Mouse (Mus musculus) retina, postnatal 1 day (tissue): ENCODE results near the gene 9230102O04Rik.
A peak's percentile ranks its signal among the peaks of the same experiment; 100 is the strongest.

Experiments used
- DNase-seq: peaks from one replicate; pipeline ENCODE4 v3.0.0-alpha.2; 2012

9230102O04Rik gene

DNA sequence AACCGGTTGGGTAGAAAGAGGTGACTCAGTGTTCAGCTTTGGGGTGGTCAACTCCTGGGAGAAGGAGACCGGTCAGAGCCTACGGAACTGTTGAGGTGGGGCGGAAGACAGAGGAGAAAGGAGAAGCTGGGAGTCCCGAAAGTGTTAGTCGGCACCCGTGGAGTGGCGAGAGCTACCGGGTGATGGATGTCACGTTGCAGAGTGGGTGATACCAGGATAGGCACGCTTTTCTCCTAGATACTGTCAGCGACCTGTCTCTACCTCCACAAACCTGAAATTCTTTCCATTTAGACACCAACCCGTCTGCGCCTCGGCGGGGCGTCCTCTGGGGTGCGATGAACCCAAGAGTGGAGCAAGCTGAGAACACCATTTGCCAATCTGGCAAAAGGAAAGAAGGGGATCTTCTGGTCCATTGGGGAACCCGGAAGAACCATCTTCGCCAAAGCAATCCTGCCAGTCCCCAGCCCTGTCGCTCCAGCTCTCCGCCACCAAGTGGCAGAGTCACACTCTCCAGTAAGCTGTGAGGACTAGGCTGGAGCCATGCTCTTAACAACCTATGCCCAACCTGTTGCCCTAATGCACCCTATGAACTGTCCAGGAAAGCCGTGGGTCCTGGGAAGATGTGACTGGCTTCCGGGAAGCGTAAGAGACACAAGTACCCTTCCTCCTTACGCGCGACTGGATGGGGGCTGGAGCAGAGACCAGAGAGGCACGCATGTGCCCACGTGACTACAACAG, at the start of gene 9230102O04Rik:
TSS of gene 9230102O04Rik (minus strand) at position 628 of the 738 bp plus-strand sequence.
- peak; percentile 61 for DNase-seq

DNA sequence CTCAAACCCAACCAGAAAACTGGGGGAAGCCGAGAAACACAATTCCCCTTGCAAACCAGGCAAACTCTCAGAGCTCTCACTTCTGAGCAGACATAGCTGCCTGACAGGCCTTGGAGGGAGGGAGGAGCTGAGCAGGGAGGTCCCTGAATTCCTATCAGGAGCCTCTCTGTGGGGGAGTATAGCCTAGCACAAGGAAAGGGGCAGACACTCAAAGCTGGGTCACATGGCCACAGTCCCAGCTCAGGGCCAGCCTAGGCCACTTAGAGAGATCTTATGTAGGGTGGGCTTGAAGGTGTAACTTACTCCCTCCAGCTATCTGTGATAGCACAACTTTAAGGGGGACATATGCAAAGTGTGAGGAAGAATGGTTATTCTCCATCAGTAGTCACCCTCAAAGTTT, 46.6 kb upstream of the 9230102O04Rik start:
- no peak for DNase-seq

DNA sequence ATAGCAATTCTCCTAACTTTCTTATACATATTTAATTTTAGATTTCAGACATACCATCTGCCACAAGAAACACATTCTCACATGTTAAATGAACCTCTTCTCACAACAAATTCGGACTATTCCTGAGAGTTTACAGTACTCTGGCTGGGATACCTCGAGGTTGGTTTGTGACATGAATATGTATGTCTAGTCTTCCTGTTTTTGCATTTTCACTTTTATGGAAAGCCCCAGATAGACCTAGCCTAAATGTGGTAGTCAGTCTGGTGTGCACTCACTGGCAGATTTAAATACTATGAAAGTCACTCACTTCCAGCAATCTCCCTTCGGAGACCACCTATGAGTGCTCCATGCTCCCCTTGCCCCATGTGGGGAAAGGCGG, 37.6 kb upstream of the 9230102O04Rik start:
- no peak for DNase-seq

DNA sequence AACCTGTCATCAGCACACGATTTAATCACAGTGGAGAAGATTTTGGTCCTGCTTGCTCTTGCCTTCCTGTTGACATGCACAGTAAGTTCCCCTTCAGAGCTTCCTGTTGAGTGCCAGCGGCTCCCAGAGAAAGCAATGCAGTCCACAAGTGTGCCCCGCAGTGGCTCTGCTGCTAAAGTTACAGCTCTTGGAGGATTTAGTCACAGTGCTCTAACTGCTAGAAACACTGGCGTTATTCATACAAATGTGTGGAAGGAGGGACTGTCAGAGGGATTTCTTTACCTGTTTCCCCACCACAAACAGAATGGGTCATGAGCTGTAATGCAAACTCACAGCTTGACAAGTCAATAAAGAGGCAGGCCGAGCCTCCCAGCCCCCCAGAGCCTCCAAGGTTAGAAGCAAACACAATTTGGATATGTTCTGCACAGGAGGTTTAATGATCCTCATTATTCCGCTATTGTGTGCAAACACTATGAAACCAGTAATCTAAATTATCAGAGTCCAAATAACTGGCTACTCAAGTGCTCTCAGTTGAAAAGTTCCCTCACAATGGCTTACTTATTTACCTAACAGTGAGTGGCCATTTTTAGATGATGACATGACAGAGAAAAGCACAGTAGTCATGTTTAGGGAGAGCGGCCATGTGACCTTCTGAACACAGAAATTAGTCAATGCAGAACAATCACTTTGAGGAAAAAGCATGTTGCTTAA, 37.0 kb upstream of the 9230102O04Rik start:
- peak; percentile 56 for DNase-seq

DNA sequence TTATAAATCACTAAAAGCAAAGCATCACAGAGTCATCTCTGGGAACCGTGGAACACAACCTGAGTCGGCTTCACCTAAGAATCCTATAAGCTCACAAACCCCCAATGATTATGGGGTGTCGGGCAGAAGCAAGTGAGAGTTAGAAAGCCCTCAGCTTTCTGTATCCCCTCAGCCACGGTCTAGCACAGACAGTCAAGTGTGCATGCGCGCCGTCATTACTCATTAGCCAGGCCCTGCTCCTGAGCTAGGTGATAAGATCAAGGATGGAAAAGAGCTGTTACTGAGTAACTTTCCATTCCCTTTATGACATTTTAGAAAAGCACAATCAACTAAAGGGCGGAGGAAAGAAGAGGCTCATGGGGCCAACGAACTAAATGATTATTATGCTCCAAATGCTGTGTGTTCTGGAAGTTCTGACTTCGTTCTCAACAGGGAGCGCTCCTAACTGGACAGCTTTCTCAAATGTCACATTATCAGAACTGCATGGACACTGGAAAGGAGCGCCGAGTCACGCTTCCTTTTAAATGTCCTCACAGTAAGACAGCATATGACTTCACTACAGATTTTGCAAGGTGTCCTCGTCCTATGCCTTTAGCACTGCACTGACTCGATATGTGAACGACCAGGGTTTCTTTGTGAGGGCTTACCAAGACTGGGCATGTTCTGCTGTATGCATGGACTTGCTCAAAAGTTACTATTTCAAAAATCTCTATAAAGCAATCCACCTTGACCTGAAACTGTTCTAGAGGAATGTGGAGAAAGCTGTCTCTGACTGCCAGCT, 29.5 kb upstream of the 9230102O04Rik start:
- no peak for DNase-seq

DNA sequence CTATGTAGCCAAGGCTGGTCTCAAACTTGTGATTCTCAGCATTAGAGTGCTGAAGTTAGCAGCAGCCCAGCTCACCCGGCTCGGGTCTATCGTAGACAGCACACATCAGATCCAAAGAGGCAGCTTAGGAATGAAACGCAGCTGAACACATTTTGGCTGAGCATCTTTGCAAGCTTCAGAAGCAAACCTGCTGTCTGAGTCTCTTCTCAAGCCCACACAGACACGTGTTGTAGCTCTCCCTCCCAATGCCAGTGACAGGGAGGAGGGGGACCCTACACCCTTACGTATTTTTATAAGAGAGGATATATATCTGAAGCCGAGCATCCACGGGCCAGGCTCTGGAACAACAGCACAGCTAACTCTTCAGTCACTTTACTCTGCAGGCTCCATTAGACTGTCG, 28.3 kb upstream of the 9230102O04Rik start:
- no peak for DNase-seq

DNA sequence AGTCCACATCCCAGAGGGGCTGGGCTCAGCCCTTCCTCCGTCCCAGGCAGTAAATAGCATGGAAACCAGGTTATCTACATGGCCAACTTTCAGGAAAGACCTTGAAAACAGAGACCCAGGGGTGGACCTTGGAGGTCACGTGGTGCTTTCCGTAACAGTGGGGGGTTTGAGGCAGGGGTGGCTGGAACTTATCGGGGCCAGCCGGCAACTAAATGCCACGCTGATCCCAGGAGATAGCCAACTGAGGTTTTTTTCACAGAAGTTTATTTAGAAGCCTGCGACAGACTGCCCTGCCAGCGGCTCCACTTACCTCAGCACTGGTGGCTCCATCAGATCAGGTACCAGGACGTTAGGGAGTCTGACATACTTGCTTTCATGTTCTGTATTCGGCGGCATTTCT, 16.7 kb upstream of the 9230102O04Rik start:
- no peak for DNase-seq

DNA sequence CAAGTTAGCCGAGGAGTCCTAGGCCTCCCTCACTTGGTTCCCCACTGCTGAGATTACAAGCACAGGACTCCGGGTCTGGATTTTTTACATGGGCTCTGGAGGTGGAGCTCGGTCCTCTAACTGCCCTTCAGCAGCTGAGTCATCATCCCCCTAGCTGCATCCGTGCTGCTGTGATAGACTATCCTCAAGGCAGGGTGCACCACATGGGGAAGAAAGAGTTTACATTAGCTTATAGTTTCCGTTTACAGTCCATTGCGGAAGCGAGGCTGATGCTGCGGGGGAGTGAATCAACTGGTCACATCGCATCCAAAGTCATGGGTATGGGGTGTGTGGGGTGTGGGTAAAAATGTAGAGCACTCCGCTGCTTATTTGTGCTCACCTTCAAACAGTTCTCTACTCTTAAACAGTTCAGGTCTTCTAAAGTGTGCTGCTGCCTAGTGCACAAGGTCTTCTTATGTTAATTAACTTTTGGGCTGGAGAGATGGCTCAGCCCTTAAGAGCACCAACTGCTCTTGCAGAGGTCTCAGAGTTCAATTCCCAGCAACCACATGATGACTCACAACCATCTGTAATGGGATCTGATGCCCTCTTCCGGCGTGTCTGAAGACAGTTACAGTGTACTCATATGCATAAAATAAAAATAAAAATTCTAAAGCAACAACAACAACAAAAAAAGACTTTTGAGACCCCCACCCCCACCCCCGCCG, 14.7 kb upstream of the 9230102O04Rik start:
- DNase-seq, result no peak

DNA sequence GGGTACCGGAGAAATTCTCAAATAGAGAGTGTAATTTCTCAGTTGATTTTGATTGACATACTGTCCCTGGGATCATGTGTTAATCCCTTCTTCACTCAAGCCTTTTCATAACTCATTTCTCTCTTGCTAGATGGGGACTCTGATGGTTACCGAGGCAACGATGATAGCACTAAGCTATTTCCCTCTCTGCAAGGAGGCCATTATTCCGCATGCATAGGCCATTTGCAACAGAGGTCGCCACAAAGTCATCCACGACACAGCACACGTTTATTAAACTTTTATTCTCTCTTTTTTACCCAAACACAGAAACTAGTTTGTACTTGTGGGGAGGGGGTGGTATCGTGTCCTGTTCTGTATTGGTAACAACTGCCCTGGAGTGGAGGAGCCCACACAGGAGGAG, 8.5 kb upstream of the 9230102O04Rik start:
- peak; percentile 69 for DNase-seq

DNA sequence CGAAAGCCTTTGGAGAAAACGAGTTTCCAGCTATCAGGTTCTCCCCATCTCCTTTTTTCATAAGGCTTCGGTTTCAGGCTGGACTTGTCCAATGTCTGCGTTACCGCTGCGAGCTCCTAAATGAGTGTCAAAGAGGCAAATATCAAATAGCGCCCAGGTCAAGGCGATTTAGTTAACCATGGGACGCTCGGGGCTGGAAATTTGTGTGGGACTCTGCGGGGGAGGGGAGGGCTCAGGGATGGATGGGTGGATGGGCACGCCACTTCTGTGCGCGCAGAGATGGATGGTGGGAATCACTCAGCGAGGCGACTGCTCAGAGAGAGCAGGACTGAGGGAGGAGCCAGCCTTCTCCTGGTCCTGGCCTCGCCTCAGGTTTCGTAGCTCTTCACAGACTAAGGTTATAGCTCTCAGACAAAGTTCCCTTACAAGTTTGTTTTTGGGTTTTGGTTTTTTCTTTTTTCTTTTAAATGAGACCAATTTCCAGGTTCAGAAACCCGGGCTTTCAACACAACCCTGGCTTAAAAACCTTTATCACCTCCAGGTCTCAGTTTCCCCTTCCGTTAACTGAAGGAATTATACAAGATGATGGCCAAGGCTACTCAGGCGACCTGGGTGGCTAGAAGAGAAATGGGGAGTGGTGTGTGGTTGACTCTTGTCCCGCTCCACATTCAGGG, 6.9 kb upstream of the 9230102O04Rik start:
- peak; percentile 16 for DNase-seq

DNA sequence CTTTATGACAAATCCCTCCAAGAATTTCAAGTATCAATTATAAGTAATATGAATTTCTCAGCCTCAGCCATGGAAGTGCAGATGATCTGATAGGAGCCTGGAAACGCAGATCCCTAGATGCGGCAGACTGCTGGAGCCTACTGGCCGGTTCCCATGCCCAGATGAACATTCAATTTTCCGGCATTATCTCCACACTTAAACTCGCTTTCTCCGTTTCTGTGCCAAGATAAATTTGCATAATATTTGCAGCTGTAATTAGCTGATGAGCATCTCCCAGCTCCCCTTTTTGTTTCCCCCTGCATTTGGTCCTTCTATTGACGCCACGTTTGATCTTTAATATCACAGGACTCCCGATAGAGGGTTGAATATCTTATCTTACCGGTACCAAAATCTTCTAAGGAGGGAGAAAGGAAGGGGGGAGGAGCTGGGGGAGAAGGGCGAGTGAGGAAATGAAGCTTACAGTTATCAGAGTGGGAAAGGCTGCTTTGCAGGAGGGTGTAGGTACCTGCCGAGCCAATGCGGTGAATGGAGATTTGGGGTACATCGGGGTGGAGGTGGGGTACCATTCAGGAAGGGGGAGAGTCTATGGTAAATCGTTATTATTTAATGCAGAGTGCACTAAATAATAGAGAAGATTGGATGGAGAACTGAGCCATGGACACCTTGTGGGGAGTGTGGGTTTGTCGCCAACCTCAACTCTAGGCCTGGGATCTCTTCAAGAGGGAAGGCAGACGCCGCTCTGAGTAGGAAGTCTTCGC, 5.7 kb upstream of the 9230102O04Rik start:
- peak; percentile 24 for DNase-seq

DNA sequence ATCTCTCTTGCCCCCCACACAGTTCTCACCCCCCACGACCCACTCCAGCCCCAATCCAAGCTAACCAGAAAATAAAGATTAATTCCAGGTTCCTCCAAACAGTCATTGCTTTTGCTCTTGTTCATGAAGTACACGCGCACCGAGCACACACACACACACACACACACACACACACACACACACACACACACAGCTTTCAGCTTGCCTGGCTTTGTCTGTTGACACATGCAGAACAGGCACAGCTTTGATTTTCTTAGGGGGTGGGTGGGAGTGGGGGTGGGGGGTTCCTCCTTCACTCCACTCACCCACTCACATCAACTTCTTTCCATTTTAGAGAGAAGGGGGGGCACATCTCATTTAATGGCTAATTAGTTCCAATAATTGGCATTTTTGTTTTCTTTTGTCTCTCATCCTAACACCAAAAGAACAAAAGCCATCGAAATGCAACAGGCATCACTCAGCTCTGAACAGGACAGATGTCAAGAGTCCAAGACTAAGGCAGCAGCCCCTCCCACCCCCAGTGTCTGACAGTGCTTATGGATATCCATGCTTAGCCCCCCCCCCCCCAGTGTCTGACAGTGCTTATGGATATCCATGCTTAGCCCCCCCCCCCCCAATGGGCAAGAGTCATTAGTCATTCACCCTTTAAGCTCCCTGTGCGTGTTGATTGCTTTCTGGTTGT, 4.1 kb upstream of the 9230102O04Rik start:
- DNase-seq, result peak; percentile 38

DNA sequence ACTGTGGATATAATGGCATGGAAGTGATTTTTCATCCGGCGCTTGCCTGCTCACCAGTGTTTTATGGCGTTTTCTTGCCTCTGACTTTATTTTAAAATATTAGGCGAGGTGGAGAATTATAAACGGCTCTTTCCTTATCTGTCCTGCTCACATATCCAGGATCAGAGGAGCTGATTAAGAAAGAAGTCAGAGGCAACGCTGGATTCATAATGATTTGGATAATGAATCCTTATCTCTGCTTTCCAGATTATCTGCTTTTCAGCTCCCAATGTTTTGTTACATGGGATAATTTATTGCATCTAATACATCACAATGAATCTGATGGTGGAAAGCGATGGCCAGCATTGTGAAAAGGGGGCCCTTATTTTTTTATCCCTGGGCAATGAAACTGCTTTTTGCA, 3.2 kb upstream of the 9230102O04Rik start:
- peak; percentile 24 for DNase-seq

DNA sequence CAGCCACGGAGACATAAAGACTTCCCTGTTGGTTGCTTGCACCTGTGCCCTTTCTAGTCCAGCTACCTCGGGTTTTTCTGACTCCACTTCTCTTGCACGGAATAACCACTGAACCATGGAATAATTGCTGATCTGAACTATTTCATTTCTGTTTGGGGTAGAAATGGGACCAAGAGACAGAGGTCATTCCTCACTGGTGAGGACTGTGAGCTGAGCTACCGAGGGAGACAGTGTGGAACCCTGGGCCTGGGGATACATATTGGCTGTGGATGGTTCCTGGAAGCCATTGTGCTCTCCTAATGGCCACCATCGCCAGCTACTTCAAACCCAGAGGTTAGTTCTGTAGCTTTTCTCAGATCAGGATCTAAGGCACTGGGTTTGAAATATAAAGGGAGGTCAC, 1.6 kb upstream of the 9230102O04Rik start:
- peak; percentile 5 for DNase-seq

DNA sequence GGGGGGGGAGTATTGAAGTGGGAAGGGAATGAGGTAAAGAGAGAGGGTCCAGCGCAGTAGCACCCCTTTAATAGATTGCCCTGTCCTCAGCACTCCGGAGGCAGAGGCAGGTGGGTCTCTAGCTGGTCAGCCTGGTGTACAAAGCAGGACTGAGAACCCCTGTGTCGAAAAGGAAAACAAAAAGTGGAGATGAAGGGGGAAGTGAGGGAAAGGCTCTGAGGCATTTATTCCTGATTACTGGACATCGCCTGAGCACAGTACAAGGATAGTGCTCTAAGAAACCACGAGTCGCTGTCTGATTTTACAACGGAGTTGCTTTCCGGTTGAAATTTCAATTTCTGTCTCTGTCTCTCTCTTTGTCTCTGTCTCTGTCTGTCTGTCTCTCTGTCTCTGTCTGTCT, 911 bp upstream of the 9230102O04Rik start:
- DNase-seq, result peak; percentile 8

DNA sequence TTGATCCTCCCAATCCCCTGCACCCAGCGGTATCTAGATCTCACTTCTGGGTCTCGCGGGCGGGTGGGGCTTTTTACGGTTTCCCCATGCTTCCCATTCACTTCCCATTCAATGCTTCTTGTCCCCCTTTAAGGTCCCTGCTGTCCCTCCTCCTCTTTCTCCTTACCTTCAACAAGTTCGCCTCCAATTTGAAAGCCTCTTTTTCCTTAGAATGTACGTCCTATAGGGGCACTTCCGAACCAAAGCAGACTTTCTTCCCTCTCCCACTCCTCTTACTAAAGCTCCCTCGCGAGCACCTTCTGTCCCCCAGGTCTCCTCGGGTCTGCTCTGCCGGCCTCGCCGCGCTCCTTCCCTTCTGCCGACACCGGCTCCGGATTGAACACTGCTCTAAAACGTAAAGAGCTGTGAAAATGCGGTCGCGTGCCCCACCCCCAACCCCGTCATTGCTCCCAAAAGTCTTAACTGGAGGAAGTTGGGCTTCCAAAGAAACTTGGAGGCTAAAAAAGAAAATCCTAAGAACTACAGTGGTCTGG, 377 bp upstream of the 9230102O04Rik start, which contains the start of gene Gata3:
TSS of gene Gata3 (minus strand) at position 384 of the 533 bp plus-strand sequence.
- peak; percentile 10 for DNase-seq

DNA sequence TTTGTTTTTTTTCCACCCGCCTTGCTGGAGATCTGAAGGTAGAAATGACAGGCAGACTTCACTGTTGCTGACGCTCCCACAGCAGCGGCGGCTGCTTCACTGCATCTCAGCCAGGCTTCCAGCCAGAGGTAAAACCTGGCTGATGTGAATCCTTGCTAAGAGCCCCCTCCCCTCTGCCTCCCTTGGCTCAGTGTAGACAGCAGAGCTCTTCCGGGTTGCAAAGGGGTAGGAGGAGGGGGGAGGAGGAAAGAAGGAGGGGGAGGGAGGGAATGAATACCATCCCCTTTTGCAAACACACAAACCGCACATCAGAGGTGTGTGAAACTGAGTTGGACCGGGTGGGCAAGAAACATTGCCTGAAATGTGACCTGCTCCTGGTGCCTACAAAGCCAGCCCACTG, 1.7 kb downstream of the 9230102O04Rik start:
- peak; percentile 22 for DNase-seq

DNA sequence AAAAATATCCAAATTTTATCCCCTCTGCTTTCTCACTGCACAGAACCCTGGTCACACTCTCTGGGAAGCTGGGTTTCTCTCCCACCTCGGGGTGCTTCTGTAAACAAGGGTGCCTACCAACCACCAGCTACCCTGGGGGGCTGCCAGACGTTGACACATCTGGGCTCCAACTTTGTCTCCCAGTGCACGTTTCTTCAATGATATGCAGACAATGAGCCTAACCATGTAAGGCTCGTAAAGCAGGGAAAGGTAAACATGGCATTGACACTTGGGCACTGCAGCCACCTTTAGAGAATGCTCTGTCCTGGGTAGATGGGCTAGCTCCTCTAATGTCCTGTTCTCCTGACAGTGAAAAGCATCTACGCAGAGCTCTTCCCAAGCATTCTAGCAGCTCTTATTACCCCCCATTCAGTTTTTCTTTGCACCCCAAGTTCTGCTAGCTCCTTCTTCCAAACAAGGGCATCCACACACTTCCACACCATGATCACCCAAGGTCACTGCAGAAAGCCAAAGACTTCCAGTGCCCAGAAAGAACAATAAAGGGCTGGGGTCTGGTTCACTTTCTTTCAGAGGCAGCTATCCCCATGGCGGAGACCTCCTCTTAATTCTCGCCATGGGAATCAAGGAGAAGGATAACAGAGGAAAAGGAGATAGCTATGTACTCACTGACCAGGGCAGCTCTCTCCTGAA, 2.3 kb downstream of the 9230102O04Rik start:
- DNase-seq, result no peak

DNA sequence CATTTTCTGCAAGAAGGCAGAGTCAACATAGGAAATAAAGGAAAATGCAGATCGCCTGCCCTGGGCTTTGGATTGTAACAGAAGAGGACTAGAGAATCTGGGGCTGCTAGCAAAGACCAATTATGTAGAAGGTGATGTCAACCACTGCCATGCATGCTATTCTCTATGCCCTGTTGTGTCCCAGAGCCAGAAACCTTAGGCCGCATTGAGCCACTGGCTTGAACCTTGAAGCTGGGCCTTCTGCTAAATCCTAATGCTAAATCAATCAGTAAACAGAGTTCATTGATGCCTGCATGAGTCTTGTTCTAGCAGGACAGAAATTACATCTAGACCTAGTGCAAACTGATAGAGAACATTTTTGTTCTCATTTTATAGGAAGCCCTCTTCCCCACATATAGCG, 3.3 kb downstream of the 9230102O04Rik start:
- DNase-seq, result peak; percentile 7

DNA sequence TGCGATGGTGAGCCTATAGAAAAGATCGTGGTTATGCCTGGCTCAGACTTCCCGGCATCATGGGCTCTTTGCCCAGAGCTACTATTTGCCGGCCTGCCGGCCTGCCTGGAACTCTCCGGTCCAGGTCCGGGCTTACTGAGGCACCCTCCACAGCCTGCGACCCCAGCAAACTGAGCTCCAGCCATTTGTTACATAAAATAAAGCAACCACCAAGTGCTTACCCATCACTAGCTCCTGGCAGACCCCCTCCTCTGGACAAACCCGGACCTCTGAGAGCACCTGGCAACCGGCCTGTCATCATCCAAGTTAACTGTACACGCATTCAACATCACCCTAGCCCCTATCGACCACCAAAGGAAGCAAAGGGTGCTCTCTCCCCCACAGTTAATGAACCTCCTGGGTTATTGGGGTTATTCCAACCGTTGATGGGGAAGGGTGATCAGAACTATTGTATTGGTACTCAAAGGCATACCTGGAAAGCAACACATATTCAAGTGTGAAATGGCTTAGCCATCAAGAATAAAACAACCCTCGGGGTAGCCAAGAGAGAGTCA, 4.0 kb downstream of the 9230102O04Rik start:
- peak; percentile 6 for DNase-seq
